Mouse (Mus musculus) ES-Bruce4 (cell line): Measurements from ENCODE around the gene Anapc13. TPM values are rescaled to one million over a fixed set of nuclear protein-coding genes. Genes with fewer than 3 reads are reported as not detected.

Experiments
- H3K27ac ChIP-seq: 2 replicates; pipeline ENCODE4 v1.5.1; 2012; ENCODE audit warnings: low read length, inconsistent platforms; ENCODE audit not compliant: insufficient read depth
- H3K27me3 ChIP-seq: 2 replicates; pipeline ENCODE4 v1.6.1; 2012; ENCODE audit warnings: mild to moderate bottlenecking, low read length, inconsistent platforms; ENCODE audit not compliant: control insufficient read depth, poor library complexity, insufficient read depth, severe bottlenecking
- H3K36me3 ChIP-seq: 2 replicates; pipeline ENCODE4 v1.6.1; 2012; ENCODE audit warnings: inconsistent platforms, mild to moderate bottlenecking, low read length, moderate library complexity; ENCODE audit not compliant: control insufficient read depth, poor library complexity, insufficient read depth, severe bottlenecking
- H3K4me1 ChIP-seq: one replicate; pipeline ENCODE4 v1.8.1; 2011; ENCODE audit warnings: low read length; ENCODE audit not compliant: control insufficient read depth, insufficient read depth
- H3K4me3 ChIP-seq: 2 replicates; pipeline ENCODE4 v1.5.1; 2011; ENCODE audit warnings: low read depth, mild to moderate bottlenecking, low read length
- H3K9ac ChIP-seq: 2 replicates; pipeline ENCODE4 v1.6.1; 2012; ENCODE audit warnings: low read depth, mild to moderate bottlenecking, inconsistent platforms; ENCODE audit not compliant: poor library complexity, severe bottlenecking
- H3K9me3 ChIP-seq: replicated peaks from 2 replicates; pipeline ENCODE4 v1.6.1; 2012; ENCODE audit warnings: mild to moderate bottlenecking, low read length, inconsistent platforms; ENCODE audit not compliant: control insufficient read depth, poor library complexity, insufficient read depth, severe bottlenecking
- CTCF ChIP-seq: IDR thresholded peaks from one replicate; pipeline ENCODE4 v1.8.1; 2011; ENCODE audit warnings: low read depth, low read length
- EP300 ChIP-seq: IDR thresholded peaks from 2 replicates; pipeline ENCODE4 v1.6.1; 2011; ENCODE audit warnings: low read depth, low read length; ENCODE audit not compliant: insufficient read depth
- POLR2A ChIP-seq: IDR thresholded peaks from one replicate; pipeline ENCODE4 v1.8.1; 2011; ENCODE audit warnings: low read length; ENCODE audit not compliant: insufficient read depth
- polyA plus RNA-seq: library from polyadenylated mRNA; stranded (reverse); fragments of >200 nt; gene quantifications from 2 replicates; pipeline ENCODE4 v1.2.4, GENCODE M21; 2011; ENCODE audit warnings: low read depth; ENCODE audit not compliant: missing spikeins, insufficient read depth, insufficient read length

Gene Anapc13
- polyA plus RNA-seq, 1 experiment: 87.9 TPM

- H3K9me3 ChIP-seq: no peaks in the 10 kb centered on the region
- no peak overlapping the region for H3K9ac ChIP-seq
- no peaks in the 10 kb centered on the region for H3K4me1 ChIP-seq
- H3K27me3 ChIP-seq: no peaks in the 10 kb centered on the region
- TF ChIP-seq POLR2A: no peak
- TF ChIP-seq EP300: no peak
- no peak for TF ChIP-seq CTCF
- no peak overlapping the region for H3K27ac ChIP-seq
- H3K4me3 ChIP-seq: no peak overlapping the region
- no peaks in the 10 kb centered on the region for H3K36me3 ChIP-seq
These were observed 15.4 kb downstream of the Anapc13 start for GRCm38 (mm10) chr9:102641531-102641930.

- H3K27me3 ChIP-seq: no peaks in the 10 kb centered on the region
- no peak overlapping the region for H3K4me3 ChIP-seq
- no peaks in the 10 kb centered on the region for H3K4me1 ChIP-seq
- H3K9me3 ChIP-seq: no peaks in the 10 kb centered on the region
- no peak overlapping the region for H3K27ac ChIP-seq
- H3K9ac ChIP-seq: no peak overlapping the region
- no peaks in the 10 kb centered on the region for H3K36me3 ChIP-seq
- no peak for TF ChIP-seq CTCF
These were observed 17.0 kb downstream of the Anapc13 start for GRCm38 (mm10) chr9:102643071-102643485.

GRCm38 (mm10) chr9:102643486-102644101, 17.5 kb downstream of the Anapc13 start:
- TF ChIP-seq EP300 (no peak), CTCF (no peak), POLR2A (no peak)
- Histone ChIP-seq H3K9ac (no peak overlapping the region), H3K27me3 (no peaks in the 10 kb centered on the region), H3K9me3 (no peaks in the 10 kb centered on the region), H3K27ac (no peak overlapping the region), H3K36me3 (no peaks in the 10 kb centered on the region), H3K4me3 (no peak overlapping the region), H3K4me1 (no peaks in the 10 kb centered on the region)

- Histone ChIP-seq H3K4me1 (no peaks in the 10 kb centered on the region), H3K9me3 (no peaks in the 10 kb centered on the region), H3K36me3 (no peaks in the 10 kb centered on the region), H3K9ac (no peak overlapping the region), H3K27ac (no peak overlapping the region), H3K4me3 (no peak overlapping the region), H3K27me3 (no peaks in the 10 kb centered on the region)
- no peak for TF ChIP-seq CTCF
- TF ChIP-seq POLR2A: no peak
- no peak for TF ChIP-seq EP300
These were observed 19.1 kb downstream of the Anapc13 start for GRCm38 (mm10) chr9:102645119-102645695.

GRCm38 (mm10) chr9:102647010-102647409, 20.9 kb downstream of the Anapc13 start:
- H3K4me1 ChIP-seq: no peaks in the 10 kb centered on the region

GRCm38 (mm10) chr9:102649917-102650527, 23.9 kb downstream of the Anapc13 start:
- TF ChIP-seq EP300 (no peak), CTCF (no peak), POLR2A (no peak)
- Histone ChIP-seq H3K27ac (no peak overlapping the region), H3K36me3 (no peaks in the 10 kb centered on the region), H3K9ac (no peak overlapping the region), H3K9me3 (no peaks in the 10 kb centered on the region), H3K4me1 (no peaks in the 10 kb centered on the region), H3K4me3 (no peak overlapping the region), H3K27me3 (no peaks in the 10 kb centered on the region)

More at GRCm38 (mm10) chr9:102647010-102647409, 20.9 kb downstream of the Anapc13 start:
- no peak overlapping the region for H3K4me3 ChIP-seq
- H3K27me3 ChIP-seq: no peaks in the 10 kb centered on the region
- H3K9ac ChIP-seq: no peak overlapping the region
- H3K36me3 ChIP-seq: no peaks in the 10 kb centered on the region
- TF ChIP-seq EP300 (no peak), POLR2A (no peak), CTCF (no peak)
- H3K27ac ChIP-seq: no peak overlapping the region
- H3K9me3 ChIP-seq: no peaks in the 10 kb centered on the region
